Mouse (Mus musculus): ENCODE measurements at regions not wholly inside any gene's neighbourhood (a gene's known extent, or its start where the extent isn't known, plus 50 kb on each side); places are given as distances from the start of the nearest gene placed in this dataset.

DNA sequence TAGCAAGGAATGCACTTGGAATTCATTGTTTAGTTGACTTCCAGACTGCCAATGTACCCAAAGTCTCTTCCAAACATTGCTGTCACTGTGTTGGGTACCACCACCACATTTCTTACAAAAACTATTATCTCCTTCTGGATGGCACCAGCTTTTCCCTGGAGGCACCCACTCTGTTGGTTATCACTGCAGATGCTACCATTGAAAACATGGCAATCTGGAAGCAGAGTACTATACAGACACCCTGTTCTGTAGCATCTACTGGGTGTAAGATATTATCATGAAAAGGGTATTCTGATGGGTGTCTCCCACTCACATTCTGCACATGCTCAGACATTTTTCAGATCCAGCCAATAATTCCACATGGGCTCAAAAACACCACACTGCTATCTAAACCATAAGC, 380.4 kb downstream of the Plk2 start:
- no peak for ATAC-seq (ENCODE audit: insufficient read depth, low FRiP score, low read depth)
- no peak overlapping the region for H3K9ac ChIP-seq
- no peak overlapping the region for H3K4me2 ChIP-seq
- no peak overlapping the region for H3K4me3 ChIP-seq (replicated peaks)
- no peaks in the 10 kb centered on the region for H3K9me3 ChIP-seq
- no peaks in the 10 kb centered on the region for H3K36me3 ChIP-seq
- H3K4me1 ChIP-seq, result no peaks in the 10 kb centered on the region
- no peaks in the 10 kb centered on the region for H3K27me3 ChIP-seq (replicated peaks)
- no peak overlapping the region for H3K27ac ChIP-seq

DNA sequence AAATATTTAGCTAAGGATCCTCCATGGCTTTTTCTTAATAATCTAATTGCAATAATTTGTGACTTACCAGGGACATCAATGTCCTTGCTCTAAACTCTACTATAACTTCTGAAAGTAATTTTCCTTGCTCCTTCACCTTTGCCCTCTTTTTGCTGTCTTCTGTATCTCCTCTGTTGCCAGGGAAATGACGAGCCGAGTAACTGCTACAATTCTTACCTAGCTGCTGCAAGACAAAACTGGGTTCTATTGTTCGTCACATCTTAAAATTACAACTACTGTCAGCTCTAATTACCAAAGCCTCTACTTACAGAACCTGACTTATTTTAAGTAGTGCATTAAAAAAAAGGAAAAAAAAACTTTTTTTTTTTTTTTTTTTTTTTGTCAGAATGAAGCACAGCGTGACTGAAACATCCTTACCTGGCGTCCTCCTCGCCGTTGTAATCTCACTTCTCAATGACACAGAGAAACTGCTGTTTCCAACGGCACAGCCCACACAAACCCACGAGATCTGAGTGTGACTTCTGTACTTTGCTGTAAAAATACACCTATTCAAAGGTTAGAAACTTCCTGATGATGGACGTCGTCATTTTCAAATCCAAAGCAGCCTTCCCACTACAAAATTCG, 389.4 kb downstream of the Plk2 start:
- H3K4me2 ChIP-seq, result no peak overlapping the region
- no peaks in the 10 kb centered on the region for H3K27me3 ChIP-seq (replicated peaks)
- no peaks in the 10 kb centered on the region for H3K9me3 ChIP-seq
- no peak overlapping the region for H3K9ac ChIP-seq
- H3K4me3 ChIP-seq (replicated peaks), result no peak overlapping the region
- H3K27ac ChIP-seq, result no peak overlapping the region
- WGBS, result 77% methylated on average over 12 of the region's 12 CpGs
- H3K36me3 ChIP-seq, result no peaks in the 10 kb centered on the region
- ATAC-seq (ENCODE audit: insufficient read depth, low FRiP score, low read depth), result no peak
- H3K4me1 ChIP-seq, result no peaks in the 10 kb centered on the region

DNA sequence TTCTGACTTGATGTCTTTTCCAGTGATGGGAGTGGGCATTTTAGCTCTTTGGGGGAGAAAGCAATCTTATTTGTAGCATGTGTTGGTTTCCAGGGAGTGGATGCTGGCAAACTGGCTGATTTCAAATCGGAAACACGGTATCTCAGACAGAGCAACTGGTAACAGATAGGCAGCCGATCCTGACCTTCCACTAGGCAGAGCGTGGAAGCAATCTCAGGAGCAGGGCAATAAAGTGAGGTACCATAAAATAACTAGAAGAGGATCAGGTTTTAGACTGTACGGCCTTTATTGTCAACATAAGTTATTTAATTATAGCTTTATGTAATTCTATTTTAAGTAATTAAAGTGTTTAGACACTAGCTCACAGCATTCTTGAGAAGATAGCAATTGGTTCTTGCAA, 390.0 kb downstream of the Plk2 start:
- no peaks in the 10 kb centered on the region for H3K4me1 ChIP-seq
- no peaks in the 10 kb centered on the region for H3K9me3 ChIP-seq
- ATAC-seq (ENCODE audit: insufficient read depth, low FRiP score, low read depth), result no peak
- H3K4me3 ChIP-seq (replicated peaks), result no peak overlapping the region
- no peak overlapping the region for H3K4me2 ChIP-seq
- H3K36me3 ChIP-seq, result no peaks in the 10 kb centered on the region
- no peaks in the 10 kb centered on the region for H3K27me3 ChIP-seq (replicated peaks)
- WGBS, result 78% methylated on average over 5 of the region's 5 CpGs
- no peak overlapping the region for H3K27ac ChIP-seq
- no peak overlapping the region for H3K9ac ChIP-seq

DNA sequence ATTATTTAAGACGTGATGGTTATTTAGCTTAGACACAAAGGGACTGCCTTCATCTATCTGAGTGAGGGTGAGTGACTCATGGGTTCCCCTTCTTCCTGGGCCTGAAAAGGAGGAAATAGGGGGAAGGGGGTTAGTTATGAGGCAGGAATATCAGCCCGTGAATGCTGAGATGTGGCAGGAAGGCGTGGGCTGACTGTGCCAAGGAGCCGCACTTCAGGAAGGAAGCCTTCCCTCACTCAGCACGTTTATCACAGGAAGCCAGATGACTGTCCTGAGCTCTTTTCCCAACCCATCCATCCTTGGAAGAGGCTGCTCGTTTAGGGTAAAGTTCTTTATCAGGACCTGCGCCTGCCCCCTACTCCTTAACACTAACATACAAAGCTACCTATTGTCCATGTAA, 403.5 kb downstream of the Plk2 start:
- no peaks in the 10 kb centered on the region for H3K27me3 ChIP-seq (replicated peaks)
- no peak overlapping the region for H3K4me3 ChIP-seq (replicated peaks)
- H3K9me3 ChIP-seq, result no peaks in the 10 kb centered on the region
- H3K27ac ChIP-seq, result no peak overlapping the region
- no peak overlapping the region for H3K9ac ChIP-seq
- 42% methylated on average over 7 of the region's 7 CpGs for WGBS
- no peak overlapping the region for H3K4me2 ChIP-seq
- H3K36me3 ChIP-seq, result no peaks in the 10 kb centered on the region
- no peak for ATAC-seq (ENCODE audit: insufficient read depth, low FRiP score, low read depth)
- no peaks in the 10 kb centered on the region for H3K4me1 ChIP-seq

DNA sequence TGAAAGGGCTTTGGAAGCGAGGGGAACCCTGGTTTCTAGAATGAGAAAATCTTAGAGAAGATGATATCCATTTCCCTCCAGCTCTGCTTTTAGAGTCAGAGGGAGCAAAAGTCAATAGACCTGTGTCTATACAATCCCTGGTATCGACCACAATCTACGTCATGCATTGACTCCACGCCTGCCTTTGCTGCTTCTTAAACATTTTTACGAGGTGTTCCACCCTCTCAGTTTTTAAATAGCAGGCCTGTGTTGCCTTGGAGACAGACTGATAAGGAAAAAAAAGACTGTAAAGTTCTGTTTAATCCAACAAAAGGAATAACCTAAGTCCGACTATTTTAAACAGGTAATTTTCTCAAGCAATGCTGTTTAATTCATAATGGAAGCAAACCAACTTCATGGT, 408.0 kb downstream of the Plk2 start:
- ATAC-seq (ENCODE audit: insufficient read depth, low FRiP score, low read depth), result no peak; the same call in 1 of the 2 replicates
- 70% methylated on average over 6 of the region's 6 CpGs for WGBS
- Histone ChIP-seq H3K27ac (no peak overlapping the region), H3K9me3 (no peaks in the 10 kb centered on the region), H3K9ac (no peak overlapping the region), H3K27me3 (replicated peaks) (no peaks in the 10 kb centered on the region), H3K4me1 (no peaks in the 10 kb centered on the region), H3K36me3 (no peaks in the 10 kb centered on the region), H3K4me3 (replicated peaks) (no peak overlapping the region), H3K4me2 (no peak overlapping the region)

DNA sequence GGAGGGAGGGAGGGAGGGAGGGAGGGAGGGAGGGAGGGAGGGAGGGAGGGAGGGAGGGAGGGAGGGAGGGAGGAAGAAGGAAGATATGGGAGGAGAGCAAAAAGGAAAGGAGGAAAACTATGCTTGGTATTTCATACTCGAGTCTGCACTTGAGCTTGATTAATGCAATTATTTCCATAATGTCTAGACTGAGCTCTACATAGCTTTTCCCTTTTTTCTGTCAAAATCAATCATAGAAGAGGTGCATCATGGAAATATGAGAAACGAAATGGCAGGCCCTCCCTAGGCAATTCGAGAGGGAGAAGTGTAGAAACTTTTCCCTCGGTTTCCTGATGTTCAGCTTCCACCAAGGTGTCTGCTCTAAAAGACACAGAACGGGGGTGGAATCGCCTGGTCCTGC, 417.6 kb downstream of the Plk2 start:
- 37% methylated on average over 6 of the region's 6 CpGs for WGBS
- Histone ChIP-seq H3K9me3 (no peaks in the 10 kb centered on the region), H3K4me3 (replicated peaks) (no peak overlapping the region), H3K27me3 (replicated peaks) (no peaks in the 10 kb centered on the region), H3K4me1 (no peaks in the 10 kb centered on the region), H3K27ac (no peak overlapping the region), H3K4me2 (no peak overlapping the region), H3K36me3 (no peaks in the 10 kb centered on the region), H3K9ac (no peak overlapping the region)
- ATAC-seq (ENCODE audit: insufficient read depth, low FRiP score, low read depth), result no peak

DNA sequence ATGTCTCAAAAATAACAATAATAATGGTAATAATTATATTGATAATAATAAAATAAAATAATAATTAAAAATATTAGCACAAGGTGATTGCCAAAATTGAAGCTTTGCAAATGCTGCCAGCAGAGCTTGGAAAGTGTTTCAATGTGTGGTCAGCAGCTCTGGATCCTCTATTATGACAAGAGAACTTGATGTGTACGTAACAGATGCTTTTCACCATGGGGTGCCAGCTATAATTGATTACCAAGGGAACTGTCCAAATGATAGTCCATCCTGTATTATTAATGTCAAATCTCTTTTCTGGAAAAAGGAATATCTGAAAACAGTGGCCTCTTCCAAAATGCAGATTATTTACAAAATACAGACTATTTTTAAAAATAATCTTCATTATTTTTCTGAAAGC, 419.2 kb downstream of the Plk2 start:
- Histone ChIP-seq H3K27ac (no peak overlapping the region), H3K4me2 (no peak overlapping the region), H3K9ac (no peak overlapping the region), H3K27me3 (replicated peaks) (no peaks in the 10 kb centered on the region), H3K9me3 (no peaks in the 10 kb centered on the region), H3K36me3 (no peaks in the 10 kb centered on the region), H3K4me3 (replicated peaks) (no peak overlapping the region), H3K4me1 (no peaks in the 10 kb centered on the region)
- WGBS, result 87% methylated on average over 1 of the region's 1 CpGs
- ATAC-seq (ENCODE audit: insufficient read depth, low FRiP score, low read depth), result no peak

DNA sequence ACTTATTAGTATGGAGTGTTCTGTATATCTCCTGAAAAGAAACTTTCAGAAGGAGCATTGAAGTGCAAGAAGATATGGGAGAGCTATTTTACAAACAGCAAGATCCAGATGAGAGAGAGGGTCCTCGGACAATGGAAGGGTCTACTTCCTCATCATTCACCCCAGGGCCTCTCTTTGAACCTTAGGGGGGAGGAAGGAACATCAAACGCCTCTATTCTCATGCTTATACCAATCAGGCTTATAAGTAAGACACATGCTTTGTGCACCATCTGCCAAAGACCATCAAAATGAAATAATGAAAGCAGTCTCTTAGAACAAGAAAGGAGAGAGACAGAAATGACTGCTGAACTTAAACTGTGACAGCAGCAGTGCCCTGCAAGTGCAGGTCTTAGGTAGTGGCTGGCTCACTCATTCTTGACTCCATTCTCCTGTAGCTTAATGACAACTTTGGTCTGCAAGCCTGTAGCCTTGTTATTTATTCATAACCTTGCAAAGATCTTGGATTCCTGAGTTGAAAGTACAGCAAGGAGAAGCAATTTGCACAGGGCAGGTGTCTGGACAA, 424.5 kb downstream of the Plk2 start:
- Histone ChIP-seq H3K4me3 (replicated peaks) (no peak overlapping the region), H3K9ac (no peak overlapping the region), H3K4me2 (no peak overlapping the region), H3K4me1 (no peaks in the 10 kb centered on the region), H3K36me3 (no peaks in the 10 kb centered on the region), H3K27ac (no peak overlapping the region), H3K9me3 (no peaks in the 10 kb centered on the region), H3K27me3 (replicated peaks) (no peaks in the 10 kb centered on the region)
- ATAC-seq (ENCODE audit: insufficient read depth, low FRiP score, low read depth), result no peak
- WGBS, result 52% methylated on average over 2 of the region's 2 CpGs

DNA sequence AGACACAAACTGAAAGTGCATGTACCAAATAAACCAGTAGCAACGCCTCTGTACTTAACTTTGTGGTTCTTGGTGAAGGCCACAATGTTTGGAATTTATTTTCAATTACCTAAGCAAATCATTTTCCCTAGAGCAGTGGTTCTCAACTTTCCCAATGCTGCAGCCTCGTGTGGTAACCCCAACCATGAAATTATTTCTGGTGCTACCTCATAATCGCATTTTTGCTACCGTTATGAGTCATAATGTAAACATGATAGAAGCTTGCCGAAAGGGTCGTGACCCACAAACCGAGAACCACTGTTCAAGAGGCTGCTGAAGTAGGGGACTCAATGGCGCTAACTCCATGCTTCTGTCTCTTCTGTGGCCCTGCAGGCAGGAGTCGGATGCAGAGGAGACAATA, 429.9 kb upstream of the Actbl2 start:
- no peak for ATAC-seq (ENCODE audit: insufficient read depth, low FRiP score, low read depth)
- Histone ChIP-seq H3K4me1 (no peaks in the 10 kb centered on the region), H3K9me3 (no peaks in the 10 kb centered on the region), H3K9ac (no peak overlapping the region), H3K27ac (no peak overlapping the region), H3K27me3 (replicated peaks) (no peaks in the 10 kb centered on the region), H3K4me2 (no peak overlapping the region), H3K4me3 (replicated peaks) (no peak overlapping the region), H3K36me3 (no peaks in the 10 kb centered on the region)
- 77% methylated on average over 9 of the region's 9 CpGs for WGBS

DNA sequence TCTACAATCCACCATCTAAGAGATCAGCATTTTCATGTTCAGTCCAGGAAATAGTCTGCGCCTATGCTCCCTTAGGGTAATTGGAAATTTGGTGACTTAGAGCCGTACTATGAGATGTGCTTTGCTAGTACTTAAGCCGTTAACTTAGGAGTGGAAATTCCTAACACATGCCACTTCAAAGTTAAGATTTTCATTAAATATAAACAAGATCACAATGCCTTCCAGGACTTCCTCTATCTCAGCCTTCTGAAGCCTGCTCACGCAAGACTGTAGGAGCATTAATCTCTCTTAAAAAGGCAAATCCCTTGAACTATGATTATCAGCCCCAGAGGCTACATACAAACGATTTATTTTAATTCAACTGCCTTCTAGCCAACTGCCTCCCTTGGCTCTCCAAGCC, 422.4 kb upstream of the Actbl2 start:
- Histone ChIP-seq H3K9ac (no peak overlapping the region), H3K27ac (no peak overlapping the region), H3K4me3 (replicated peaks) (no peak overlapping the region), H3K4me2 (no peak overlapping the region), H3K36me3 (no peaks in the 10 kb centered on the region), H3K27me3 (replicated peaks) (no peaks in the 10 kb centered on the region), H3K4me1 (no peaks in the 10 kb centered on the region), H3K9me3 (no peaks in the 10 kb centered on the region)
- ATAC-seq (ENCODE audit: insufficient read depth, low FRiP score, low read depth), result no peak
- 57% methylated on average over 5 of the region's 5 CpGs for WGBS

DNA sequence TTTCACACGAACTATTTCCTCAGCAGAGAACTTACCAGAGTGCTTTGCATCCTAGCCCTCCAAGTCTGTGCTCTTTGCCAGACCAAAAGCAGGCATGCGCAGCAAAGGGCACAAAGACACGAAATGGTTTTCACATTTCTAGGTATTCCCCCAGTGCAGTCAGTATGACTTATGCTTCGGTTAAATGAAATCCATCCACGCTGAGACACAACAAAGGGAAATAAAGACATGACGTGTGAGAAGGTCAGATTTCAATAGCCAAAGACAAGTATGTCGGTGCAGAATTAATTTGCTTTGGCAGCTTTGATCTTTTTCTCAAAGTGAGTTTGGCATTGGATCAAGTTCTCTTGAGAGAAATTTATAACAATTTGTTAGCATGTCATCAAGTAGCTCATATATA, 417.9 kb upstream of the Actbl2 start:
- no peaks in the 10 kb centered on the region for H3K27me3 ChIP-seq (replicated peaks)
- no peak overlapping the region for H3K4me3 ChIP-seq (replicated peaks)
- no peaks in the 10 kb centered on the region for H3K9me3 ChIP-seq
- no peak overlapping the region for H3K4me2 ChIP-seq
- H3K36me3 ChIP-seq, result no peaks in the 10 kb centered on the region
- no peak overlapping the region for H3K9ac ChIP-seq
- H3K4me1 ChIP-seq, result no peaks in the 10 kb centered on the region
- H3K27ac ChIP-seq, result no peak overlapping the region
- ATAC-seq (ENCODE audit: insufficient read depth, low FRiP score, low read depth), result no peak
- 57% methylated on average over 7 of the region's 7 CpGs for WGBS

DNA sequence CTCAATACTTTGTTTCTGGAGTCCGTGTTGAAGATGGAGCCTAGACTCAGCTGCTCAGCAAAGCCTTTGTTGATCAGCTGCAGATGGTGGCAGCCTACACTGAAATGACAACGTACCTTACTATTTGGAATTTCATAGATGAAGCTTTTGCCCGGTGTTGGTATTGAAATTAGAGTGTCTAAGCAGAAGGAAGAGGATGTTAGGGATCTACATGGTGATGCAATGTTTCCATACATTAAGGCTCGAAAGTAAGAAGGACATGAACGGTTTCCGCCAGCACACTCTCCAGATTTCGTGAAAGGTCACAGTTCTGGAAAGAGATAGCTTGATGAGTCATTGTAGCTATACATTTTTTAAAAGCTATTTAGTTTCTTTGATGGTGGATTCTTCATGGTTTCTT, 412.9 kb upstream of the Actbl2 start:
- Histone ChIP-seq H3K4me3 (replicated peaks) (no peak overlapping the region), H3K27me3 (replicated peaks) (no peaks in the 10 kb centered on the region), H3K36me3 (no peaks in the 10 kb centered on the region), H3K4me1 (no peaks in the 10 kb centered on the region), H3K9ac (no peak overlapping the region), H3K27ac (no peak overlapping the region), H3K4me2 (no peak overlapping the region), H3K9me3 (no peaks in the 10 kb centered on the region)
- WGBS, result 86% methylated on average over 7 of the region's 7 CpGs
- ATAC-seq (ENCODE audit: insufficient read depth, low FRiP score, low read depth), result no peak

DNA sequence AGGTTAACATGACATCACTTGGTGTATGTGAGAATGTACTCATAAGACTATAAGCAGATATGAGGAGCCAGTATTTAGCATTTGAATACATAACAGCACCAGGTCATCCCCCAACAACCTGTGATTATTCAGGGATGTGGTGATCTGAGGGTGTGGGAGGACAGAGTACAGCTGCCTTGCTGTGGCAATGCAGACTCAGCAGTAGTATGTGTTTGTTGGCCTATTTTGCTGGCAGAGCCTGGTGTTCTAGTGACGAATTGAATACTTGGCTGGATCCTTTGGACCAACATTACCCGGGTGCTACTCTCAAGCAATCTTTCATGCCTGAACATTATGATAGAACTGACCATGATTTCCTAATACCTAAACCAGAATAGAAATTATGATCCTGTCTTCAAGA, 409.1 kb upstream of the Actbl2 start:
- WGBS, result 80% methylated on average over 2 of the region's 2 CpGs
- H3K9me3 ChIP-seq, result no peaks in the 10 kb centered on the region
- H3K4me3 ChIP-seq (replicated peaks), result no peak overlapping the region
- H3K27ac ChIP-seq, result no peak overlapping the region
- no peaks in the 10 kb centered on the region for H3K27me3 ChIP-seq (replicated peaks)
- ATAC-seq (ENCODE audit: insufficient read depth, low FRiP score, low read depth), result no peak
- no peaks in the 10 kb centered on the region for H3K36me3 ChIP-seq
- H3K4me1 ChIP-seq, result no peaks in the 10 kb centered on the region
- H3K9ac ChIP-seq, result no peak overlapping the region
- no peak overlapping the region for H3K4me2 ChIP-seq
